Mouse (Mus musculus) heart, adult 11 months (tissue): ENCODE data around the gene Mgst3.
A peak's percentile ranks its signal among the peaks of the same experiment; 100 is the strongest.
"Not testable (repeated sequence)": the region's sequence is repeated elsewhere in the genome, so short reads cannot be mapped to it uniquely, and the experiment has no call there.

ENCODE experiments used
- DNase-seq: peaks from one replicate; pipeline ENCODE4 v3.0.0; 2022

Gene Mgst3

DNA sequence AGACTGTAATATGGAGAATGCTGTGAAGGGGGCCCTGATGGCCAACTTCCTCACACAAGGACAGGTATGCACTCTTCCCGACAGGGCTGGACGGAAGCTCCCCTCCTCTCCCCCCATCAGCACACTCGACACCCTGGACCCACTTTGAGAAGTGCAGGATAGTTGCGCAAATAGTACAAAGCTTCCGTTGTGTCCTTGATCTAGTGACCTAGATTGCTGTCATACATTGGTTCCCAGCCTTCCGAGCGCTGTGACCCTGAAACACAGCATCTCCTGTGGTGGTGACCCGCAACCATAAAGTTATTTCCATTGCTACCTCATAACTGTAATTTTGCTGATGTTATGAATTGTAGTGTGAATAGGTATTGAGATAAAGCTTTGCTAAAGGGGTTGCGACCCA is 36.3 kb downstream of the Mgst3 start:
- no peak for DNase-seq

DNA sequence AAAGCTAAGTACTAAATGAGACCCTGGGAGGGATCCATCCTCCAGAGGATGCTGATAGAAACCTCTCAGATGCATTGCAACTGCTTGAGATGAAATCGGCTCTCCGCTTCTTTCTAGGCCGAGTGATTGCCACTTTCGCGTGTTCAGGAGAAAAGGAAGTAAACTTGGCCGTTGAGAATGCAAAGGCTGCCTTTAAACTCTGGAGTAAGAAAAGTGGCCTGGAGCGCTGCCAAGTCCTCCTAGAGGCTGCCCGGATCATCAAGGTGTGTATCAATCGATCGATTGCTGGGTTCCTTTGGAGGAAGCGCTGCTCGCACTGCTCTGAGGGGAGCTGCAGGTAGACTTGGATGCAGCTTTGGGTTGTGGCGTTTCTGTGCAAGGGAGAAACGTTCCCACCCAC is 41.2 kb downstream of the Mgst3 start:
- DNase-seq = no peak

DNA sequence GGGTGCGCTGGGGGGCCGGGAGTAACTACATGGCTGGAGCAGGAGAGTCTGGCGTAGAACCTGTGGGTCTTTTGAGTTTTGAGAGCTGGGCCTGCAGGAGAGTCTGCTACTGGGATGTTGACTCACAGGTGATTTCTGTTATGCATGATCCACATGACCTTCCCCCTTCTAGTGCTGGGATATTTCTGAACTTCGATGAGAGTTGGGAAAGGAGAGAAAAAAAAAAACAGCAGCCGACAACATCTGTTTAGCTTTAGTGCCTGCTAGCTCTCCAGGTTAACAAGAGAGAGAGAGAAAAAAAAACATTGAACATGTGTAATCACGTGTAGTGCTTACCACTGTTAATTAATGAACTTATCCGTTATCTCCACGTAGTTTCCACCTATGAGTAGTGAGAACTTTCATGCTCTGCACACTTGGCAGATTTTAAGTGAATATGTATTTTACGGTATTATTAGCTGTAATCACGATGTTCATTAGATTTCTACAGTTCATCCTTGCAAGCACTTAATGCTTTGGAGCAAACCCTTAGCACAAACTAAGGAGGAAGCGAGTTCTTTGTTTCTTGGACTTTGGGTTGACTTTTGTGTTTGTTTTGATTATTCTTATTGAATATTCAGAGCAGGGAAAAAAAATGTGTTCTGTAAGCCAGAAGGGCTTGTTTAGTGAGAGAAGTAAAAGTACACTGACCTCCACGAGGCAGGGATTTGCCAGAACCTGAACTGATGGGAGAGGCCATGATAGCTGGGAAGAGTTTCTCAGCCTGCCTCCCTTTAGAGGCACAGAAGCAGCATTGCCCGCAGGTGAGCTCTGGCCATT is 42.8 kb downstream of the Mgst3 start:
- DNase-seq = no peak

DNA sequence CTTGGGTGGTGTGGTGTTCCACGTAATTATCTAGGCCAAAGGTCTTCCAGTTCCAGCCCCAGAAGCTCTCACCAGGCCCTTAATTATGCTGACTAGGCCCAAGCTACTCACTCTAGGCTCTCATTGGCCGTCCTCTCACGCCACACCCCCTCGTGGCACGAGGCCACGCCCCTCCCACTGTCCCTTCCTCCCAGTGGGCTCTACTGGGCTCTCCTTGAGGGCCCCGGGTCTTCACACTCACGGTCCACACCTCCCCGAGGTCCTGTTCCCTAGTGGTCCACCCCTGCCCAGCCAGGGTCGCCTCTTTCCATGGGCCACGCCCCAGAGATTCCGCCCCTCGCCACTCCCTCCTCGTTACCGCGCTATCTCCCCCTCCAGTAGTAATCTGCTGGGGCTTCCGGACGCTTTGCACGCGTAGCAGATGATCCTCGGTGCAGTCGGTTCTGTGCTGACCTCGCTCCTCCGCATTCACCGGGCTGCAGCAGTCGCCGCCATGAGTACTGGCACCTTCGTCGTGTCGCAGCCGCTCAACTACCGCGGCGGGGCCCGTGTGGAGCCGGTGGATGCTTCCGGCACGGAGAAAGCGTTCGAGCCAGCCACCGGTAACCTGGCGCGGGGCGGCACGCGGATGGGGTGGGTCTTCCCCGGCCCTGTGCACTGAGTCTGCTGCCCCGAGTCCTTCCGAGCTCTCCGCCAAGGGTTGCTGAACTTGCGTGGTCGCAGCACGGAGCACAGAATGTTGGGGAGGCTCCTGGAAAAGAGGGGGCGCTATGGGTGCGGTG is 43.6 kb downstream of the Mgst3 start, which contains the start of gene Aldh9a1:
Aldh9a1 (plus strand) TSS at position 177 of the 782 bp plus-strand sequence.
- DNase-seq = peak; percentile 100

DNA sequence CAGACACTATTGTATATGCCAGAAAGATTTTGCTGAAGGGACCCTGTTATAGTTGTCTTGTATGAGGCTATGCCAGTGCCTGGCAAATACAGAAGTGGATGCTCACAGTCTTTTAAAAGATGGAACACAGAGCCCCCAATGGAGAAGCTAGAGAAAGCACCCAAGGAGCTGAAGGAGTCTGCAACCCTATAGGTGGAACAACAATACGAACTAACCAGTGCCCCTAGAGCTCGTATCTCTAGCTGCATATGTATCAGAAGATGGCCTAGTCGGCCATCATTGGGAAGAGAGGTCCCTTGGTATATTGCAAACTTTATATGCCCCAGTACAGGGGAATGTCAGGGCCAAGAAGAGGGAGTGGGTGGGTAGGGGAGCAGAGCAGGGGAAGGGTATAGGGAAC is 44.4 kb downstream of the Mgst3 start:
- DNase-seq = not testable (repeated sequence)

DNA sequence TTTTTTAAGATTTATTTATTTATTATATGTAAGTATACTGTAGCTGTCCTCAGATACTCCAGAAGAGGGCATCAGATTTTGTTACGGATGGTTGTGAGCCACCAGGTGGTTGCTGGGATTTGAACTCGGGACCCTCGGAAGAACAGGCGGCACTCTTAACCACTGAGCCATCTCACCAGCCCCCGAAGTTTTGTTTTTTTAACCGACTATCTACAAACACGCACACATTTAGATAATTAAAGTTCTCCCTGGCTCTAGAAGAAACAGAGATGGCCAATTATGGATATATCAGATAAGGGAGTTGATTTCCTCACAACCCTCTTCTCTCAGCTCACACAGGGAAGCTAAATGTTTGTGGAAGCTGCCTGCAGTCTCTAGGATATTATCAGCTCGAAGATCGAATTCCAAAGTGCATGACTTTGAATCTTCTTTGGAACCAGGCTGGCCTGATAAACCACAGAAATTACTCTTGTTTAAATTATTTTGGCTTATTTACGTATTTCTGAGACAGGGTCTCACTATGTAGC is 47.6 kb downstream of the Mgst3 start:
- DNase-seq = not testable (repeated sequence)

DNA sequence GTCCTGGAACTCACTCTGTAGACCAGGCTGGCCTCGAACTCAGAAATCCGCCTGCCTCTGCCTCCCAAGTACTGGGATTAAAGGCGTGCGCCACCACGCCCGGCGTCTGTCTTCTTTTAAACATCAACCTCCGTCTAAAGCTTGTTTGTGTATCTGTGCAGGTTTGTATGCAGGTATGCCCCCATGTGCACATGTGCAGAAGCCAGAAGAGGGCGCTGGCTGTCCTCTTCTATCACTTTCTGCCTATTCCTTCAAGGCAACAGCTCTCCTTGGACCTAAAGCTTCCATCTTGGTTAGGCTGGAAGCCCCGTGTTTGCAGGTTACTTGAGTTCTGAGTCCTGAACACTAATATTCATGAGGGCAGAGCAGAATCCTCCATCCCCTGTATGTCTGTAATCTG is 50.8 kb downstream of the Mgst3 start:
- no peak for DNase-seq

- DNase-seq = no peak
Observed at GRCm38 (mm10) chr1:167340910-167341528, 52.6 kb downstream of the Mgst3 start.

GRCm38 (mm10) chr1:167340111-167340787 is 53.4 kb downstream of the Mgst3 start:
- no peak for DNase-seq

DNA sequence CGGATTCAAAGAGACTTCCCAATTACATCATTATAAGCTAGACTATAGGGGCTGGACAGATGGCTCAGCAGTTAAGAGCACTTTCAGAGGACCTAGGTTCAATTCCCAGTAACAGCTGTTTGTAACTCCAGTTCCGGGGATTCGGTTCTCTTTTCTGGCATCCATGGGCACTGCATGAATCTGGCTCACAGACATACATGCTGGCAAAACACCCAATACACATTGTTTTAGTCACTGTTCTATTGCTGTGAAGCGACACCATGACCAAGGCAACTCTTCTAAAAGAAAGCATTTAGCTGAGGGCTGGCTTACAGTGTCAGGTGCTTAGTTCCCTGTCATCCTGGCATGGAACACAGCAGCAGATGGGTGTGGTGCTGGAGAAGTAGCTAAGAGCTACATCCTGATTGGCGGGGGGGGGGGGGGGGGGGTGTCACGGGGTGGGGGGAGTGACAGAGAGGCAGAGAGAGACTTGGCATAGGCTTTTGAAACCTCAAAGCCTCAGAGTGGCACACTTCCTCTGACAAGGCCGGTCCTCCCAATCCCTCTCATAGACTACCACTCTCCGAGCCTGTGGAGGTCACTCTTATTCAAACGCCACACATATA is 54.4 kb downstream of the Mgst3 start:
- peak; percentile 93 for DNase-seq

- peak; percentile 97 for DNase-seq
Observed at GRCm38 (mm10) chr1:167337463-167338095, 56.1 kb downstream of the Mgst3 start.

GRCm38 (mm10) chr1:167336398-167336797 is 57.2 kb downstream of the Mgst3 start:
- DNase-seq = peak; percentile 92

DNA sequence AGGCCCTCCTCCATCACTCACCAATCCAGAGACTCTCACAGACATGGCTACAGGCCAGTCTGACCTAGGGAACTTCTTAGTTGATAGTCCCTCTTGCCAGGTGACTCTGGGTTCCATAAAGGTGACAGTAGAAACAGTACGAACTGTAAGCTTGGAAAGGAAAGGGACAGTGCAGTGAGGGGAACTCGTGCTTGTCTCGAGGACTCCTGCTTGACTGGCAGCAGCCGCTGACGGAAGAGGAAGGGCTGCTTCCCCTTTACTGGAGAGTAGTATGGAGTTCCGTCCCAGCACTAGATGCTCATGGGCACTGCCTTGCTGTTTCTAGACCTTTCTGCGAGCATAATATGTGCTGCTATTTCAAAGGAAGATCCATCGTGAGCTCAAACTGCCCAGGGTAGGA is 62.5 kb downstream of the Mgst3 start:
- DNase-seq = peak; percentile 95

- DNase-seq = no peak
Observed at GRCm38 (mm10) chr1:167328776-167329175, 64.9 kb downstream of the Mgst3 start.
